Mouse (Mus musculus) spleen, adult 2 months (tissue): Measurements from ENCODE around the gene Elmo1.

Experiments used
- CTCF ChIP-seq: fragments of 200-500 bp; IDR thresholded peaks from 2 replicates; pipeline ENCODE4 v1.5.1; 2011; ENCODE audit warnings: mild to moderate bottlenecking, inconsistent platforms; ENCODE audit not compliant: insufficient read depth, insufficient read length, insufficient replicate concordance; ENCODE audit errors: extremely low read depth
- POLR2A ChIP-seq: fragments of 200-500 bp; IDR thresholded peaks from 2 replicates; pipeline ENCODE4 v1.6.1; 2011; ENCODE audit warnings: low read depth, low read length, inconsistent platforms

DNA sequence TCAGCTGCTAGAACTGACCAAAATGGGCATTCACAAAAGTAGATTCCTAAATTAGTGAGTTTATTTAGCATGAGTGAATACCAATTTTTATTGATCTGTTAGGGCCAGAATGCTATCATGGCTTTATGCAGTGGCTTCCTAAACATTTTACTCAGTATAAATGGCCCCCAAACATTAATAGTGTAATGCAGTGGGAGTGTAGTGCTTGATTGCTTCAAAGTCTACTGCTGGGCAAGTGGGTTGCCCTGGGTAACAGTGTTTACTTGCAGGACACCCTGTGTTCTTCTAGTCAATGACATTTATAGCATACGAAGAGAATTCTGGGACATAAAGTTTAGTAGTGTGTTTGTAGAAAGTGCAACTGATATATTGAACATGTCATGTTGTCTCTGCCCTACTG is 27.3 kb downstream of the Elmo1 start:
- no peak for TF ChIP-seq CTCF
- TF ChIP-seq POLR2A = no peak
